Mouse (Mus musculus) neural tube, embryonic 15.5 days (tissue): Measurements from ENCODE around the gene Tln1. TPM values are rescaled to one million over a fixed set of nuclear protein-coding genes. Genes with fewer than 3 reads are reported as not detected.

Source experiments
- ATAC-seq: fragments of 200-750 bp; cut with Nextera tagmentation; 2 replicates; pipeline ENCODE4 v1.8.0; 2017; ENCODE audit warnings: mild to moderate bottlenecking, moderate TSS enrichment, moderate library complexity; ENCODE audit not compliant: low FRiP score
- H3K27ac ChIP-seq: fragments of 300-500 bp; sonication (generic); replicated peaks from 2 replicates; pipeline ENCODE4 v1.5.1; 2015; ENCODE audit warnings: mild to moderate bottlenecking, inconsistent platforms
- H3K27me3 ChIP-seq: fragments of 300-500 bp; sonication (generic); replicated peaks from 2 replicates; pipeline ENCODE4 v1.6.1; 2015; ENCODE audit warnings: inconsistent platforms
- H3K36me3 ChIP-seq: fragments of 300-500 bp; sonication (generic); 2 replicates; pipeline ENCODE4 v1.6.1; 2015; ENCODE audit warnings: inconsistent platforms
- H3K4me1 ChIP-seq: fragments of 300-500 bp; sonication (generic); 2 replicates; pipeline ENCODE4 v1.6.1; 2015; ENCODE audit warnings: inconsistent platforms
- H3K4me2 ChIP-seq: fragments of 300-500 bp; sonication (generic); 2 replicates; pipeline ENCODE4 v1.6.1; 2015; ENCODE audit warnings: inconsistent platforms, mild to moderate bottlenecking, moderate library complexity
- H3K4me3 ChIP-seq: fragments of 300-500 bp; sonication (generic); replicated peaks from 2 replicates; pipeline ENCODE4 v1.5.1; 2015; ENCODE audit warnings: mild to moderate bottlenecking, inconsistent platforms
- H3K9ac ChIP-seq: fragments of 300-500 bp; sonication (generic); replicated peaks from 2 replicates; pipeline ENCODE4 v1.6.1; 2015; ENCODE audit warnings: mild to moderate bottlenecking, inconsistent platforms
- H3K9me3 ChIP-seq: fragments of 300-500 bp; sonication (generic); replicated peaks from 2 replicates; pipeline ENCODE4 v1.6.1; 2016; ENCODE audit warnings: inconsistent platforms
- WGBS: fragments of 180-500 bp; shearing (Covaris S2); methylation state at CpG from one replicate; pipeline ENCODE4 v1.1.7; 2015; ENCODE audit warnings: mixed read lengths; 5-methylcytosine and 5-hydroxymethylcytosine counted together
- polyA plus RNA-seq: library from polyadenylated mRNA; unstranded; fragments of >200 nt; fragmentation: Nextera tagmentation; extraction: Ambion mirVana; gene quantifications from 2 replicates; pipeline ENCODE4 v1.2.1, GENCODE M21; 2015

The Tln1 gene
- polyA plus RNA-seq, 1 experiment from 2014 or later = 70.8 TPM

- 94% methylated on average over 9 of the region's 9 CpGs for WGBS
- Histone ChIP-seq H3K9ac (no peak overlapping the region), H3K4me1 (peaks cover 11% of the 10 kb centered on the region; the same call in 1 of the 2 replicates), H3K9me3 (no peaks in the 10 kb centered on the region), H3K4me3 (no peak overlapping the region), H3K27ac (no peak overlapping the region), H3K36me3 (peaks cover 72% of the 10 kb centered on the region), H3K4me2 (no peak overlapping the region), H3K27me3 (no peaks in the 10 kb centered on the region)
- no peak for ATAC-seq
Measured at GRCm38 (mm10) chr4:43533270-43533669, 29.2 kb downstream of the Tln1 start.

GRCm38 (mm10) chr4:43530581-43530980 lies 31.9 kb downstream of the Tln1 start:
- Histone ChIP-seq H3K27me3 (peaks cover 17% of the 10 kb centered on the region), H3K36me3 (peaks cover 47% of the 10 kb centered on the region), H3K4me2 (no peak overlapping the region), H3K4me1 (peaks cover 11% of the 10 kb centered on the region; the same call in 1 of the 2 replicates), H3K9me3 (no peaks in the 10 kb centered on the region), H3K27ac (no peak overlapping the region), H3K9ac (no peak overlapping the region), H3K4me3 (no peak overlapping the region)
- WGBS = 24% methylated on average over 7 of the region's 7 CpGs
- ATAC-seq = peak; percentile 41; the same call in 1 of the 2 replicates

GRCm38 (mm10) chr4:43530081-43530501 lies 32.4 kb downstream of the Tln1 start:
- ATAC-seq = no peak
- H3K36me3 ChIP-seq = peaks cover 42% of the 10 kb centered on the region
- no peak overlapping the region for H3K27ac ChIP-seq
- 61% methylated on average over 8 of the region's 8 CpGs for WGBS
- no peak overlapping the region for H3K9ac ChIP-seq
- H3K9me3 ChIP-seq = no peaks in the 10 kb centered on the region
- H3K27me3 ChIP-seq = peaks cover 22% of the 10 kb centered on the region
- peaks cover 11% of the 10 kb centered on the region; the same call in 1 of the 2 replicates for H3K4me1 ChIP-seq
- H3K4me2 ChIP-seq = no peak overlapping the region
- no peak overlapping the region for H3K4me3 ChIP-seq

- no peak overlapping the region for H3K4me2 ChIP-seq
- H3K4me1 ChIP-seq = peaks cover 21% of the 10 kb centered on the region
- peaks cover 35% of the 10 kb centered on the region for H3K27me3 ChIP-seq
- no peak overlapping the region for H3K27ac ChIP-seq
- no peak for ATAC-seq
- WGBS = 79% methylated on average over 9 of the region's 9 CpGs
- no peak overlapping the region for H3K9ac ChIP-seq
- no peak overlapping the region for H3K4me3 ChIP-seq
- peaks cover 28% of the 10 kb centered on the region for H3K36me3 ChIP-seq
- H3K9me3 ChIP-seq = no peaks in the 10 kb centered on the region
Measured at GRCm38 (mm10) chr4:43528487-43528886, 34.0 kb downstream of the Tln1 start.

- H3K4me3 ChIP-seq = no peak overlapping the region
- no peak for ATAC-seq
- WGBS = 68% methylated on average over 5 of the region's 5 CpGs
Measured at GRCm38 (mm10) chr4:43527880-43528279, 34.6 kb downstream of the Tln1 start.

GRCm38 (mm10) chr4:43519956-43520355 lies 42.5 kb downstream of the Tln1 start:
- Histone ChIP-seq H3K4me3 (peak overlapping the region; percentile 19), H3K4me1 (peaks cover 31% of the 10 kb centered on the region), H3K27me3 (peaks cover 45% of the 10 kb centered on the region), H3K36me3 (no peaks in the 10 kb centered on the region), H3K4me2 (peak overlapping the region; percentile 52), H3K9ac (no peak overlapping the region), H3K27ac (no peak overlapping the region), H3K9me3 (no peaks in the 10 kb centered on the region)
- peak; percentile 66 for ATAC-seq
- WGBS = 6% methylated on average over 6 of the region's 6 CpGs

More at GRCm38 (mm10) chr4:43527880-43528279, 34.6 kb downstream of the Tln1 start:
- Histone ChIP-seq H3K9ac (no peak overlapping the region), H3K27me3 (peaks cover 41% of the 10 kb centered on the region), H3K4me1 (peaks cover 26% of the 10 kb centered on the region), H3K4me2 (no peak overlapping the region), H3K27ac (no peak overlapping the region), H3K36me3 (peaks cover 22% of the 10 kb centered on the region), H3K9me3 (no peaks in the 10 kb centered on the region)

- H3K4me2 ChIP-seq = peak overlapping the region; percentile 52
- ATAC-seq = peak; percentile 19; the same call in 1 of the 2 replicates
- H3K4me1 ChIP-seq = peaks cover 31% of the 10 kb centered on the region
- WGBS = 15% methylated on average over 10 of the region's 10 CpGs
- H3K36me3 ChIP-seq = no peaks in the 10 kb centered on the region
- H3K4me3 ChIP-seq = peak overlapping the region; percentile 19
- H3K27ac ChIP-seq = no peak overlapping the region
- no peaks in the 10 kb centered on the region for H3K9me3 ChIP-seq
- H3K27me3 ChIP-seq = peaks cover 41% of the 10 kb centered on the region
- H3K9ac ChIP-seq = no peak overlapping the region
Measured at GRCm38 (mm10) chr4:43519551-43519950, 42.9 kb downstream of the Tln1 start.

GRCm38 (mm10) chr4:43515764-43516708 lies 46.5 kb downstream of the Tln1 start:
- H3K27ac ChIP-seq = no peak overlapping the region
- H3K4me1 ChIP-seq = peaks cover 16% of the 10 kb centered on the region
- whole genome bisulfite sequencing = 70% methylated on average over 11 of the region's 11 CpGs
- no peaks in the 10 kb centered on the region for H3K9me3 ChIP-seq
- no peak overlapping the region for H3K9ac ChIP-seq
- H3K4me3 ChIP-seq = no peak overlapping the region
- H3K4me2 ChIP-seq = no peak overlapping the region
- no peak for ATAC-seq
- H3K36me3 ChIP-seq = no peaks in the 10 kb centered on the region
- H3K27me3 ChIP-seq = peaks cover 10% of the 10 kb centered on the region

- no peaks in the 10 kb centered on the region for H3K36me3 ChIP-seq
- no peak overlapping the region for H3K4me3 ChIP-seq
- no peak overlapping the region for H3K27ac ChIP-seq
- H3K27me3 ChIP-seq = peaks cover 8% of the 10 kb centered on the region; the same call in 1 of the 2 replicates
- H3K4me2 ChIP-seq = no peak overlapping the region
- H3K9ac ChIP-seq = no peak overlapping the region
- H3K9me3 ChIP-seq = no peaks in the 10 kb centered on the region
- peaks cover 9% of the 10 kb centered on the region for H3K4me1 ChIP-seq
- no peak for ATAC-seq
- WGBS = 84% methylated on average over 4 of the region's 4 CpGs
Measured at GRCm38 (mm10) chr4:43513791-43514190, 48.7 kb downstream of the Tln1 start.

- no peak overlapping the region for H3K4me2 ChIP-seq
- no peak overlapping the region for H3K4me3 ChIP-seq
- 87% methylated on average over 4 of the region's 4 CpGs for WGBS
- no peak for ATAC-seq
- H3K27ac ChIP-seq = no peak overlapping the region
- no peak overlapping the region for H3K9ac ChIP-seq
- no peaks in the 10 kb centered on the region for H3K9me3 ChIP-seq
- 0 out of 2 replicates have a peak, but pooled peaks cover 10% of the 10 kb centered on the region for H3K27me3 ChIP-seq
- peaks cover 12% of the 10 kb centered on the region for H3K4me1 ChIP-seq
- H3K36me3 ChIP-seq = no peaks in the 10 kb centered on the region
Measured at GRCm38 (mm10) chr4:43513300-43513699, 49.2 kb downstream of the Tln1 start.

GRCm38 (mm10) chr4:43512653-43513052 lies 49.8 kb downstream of the Tln1 start:
- 72% methylated on average over 7 of the region's 7 CpGs for WGBS
- H3K9ac ChIP-seq = no peak overlapping the region
- ATAC-seq = no peak
- no peak overlapping the region for H3K4me3 ChIP-seq
- H3K4me2 ChIP-seq = no peak overlapping the region
- H3K4me1 ChIP-seq = peaks cover 17% of the 10 kb centered on the region
- no peaks in the 10 kb centered on the region for H3K36me3 ChIP-seq
- 0 out of 2 replicates have a peak, but pooled peaks cover 10% of the 10 kb centered on the region for H3K27me3 ChIP-seq
- H3K27ac ChIP-seq = no peak overlapping the region
- H3K9me3 ChIP-seq = no peaks in the 10 kb centered on the region
